Mouse (Mus musculus): ENCODE data around the gene Gab3.

- no peak for TF ChIP-seq CTCF (IDR thresholded peaks at IDR 0.05; ENCODE audit: borderline replicate concordance, extremely low read depth, insufficient read depth, insufficient read length)
- no peak for TF ChIP-seq POLR2A (IDR thresholded peaks at IDR 0.05; ENCODE audit: borderline replicate concordance, extremely low read depth, insufficient read depth, insufficient read length, poor library complexity, severe bottlenecking)
These were observed 2.9 kb downstream of the Gab3 start for GRCm38 (mm10) chrX:75082351-75082750.

All from brain, embryonic 14.5 days (tissue).